Mouse (Mus musculus): ENCODE data around the gene Bbip1. TPM values are rescaled to one million over a fixed set of nuclear protein-coding genes. Genes with fewer than 3 reads are reported as not detected.

The Bbip1 gene
- polyA plus RNA-seq (2012; rRNA removed): 3.3 and 3.8 TPM in 2 replicates

DNA sequence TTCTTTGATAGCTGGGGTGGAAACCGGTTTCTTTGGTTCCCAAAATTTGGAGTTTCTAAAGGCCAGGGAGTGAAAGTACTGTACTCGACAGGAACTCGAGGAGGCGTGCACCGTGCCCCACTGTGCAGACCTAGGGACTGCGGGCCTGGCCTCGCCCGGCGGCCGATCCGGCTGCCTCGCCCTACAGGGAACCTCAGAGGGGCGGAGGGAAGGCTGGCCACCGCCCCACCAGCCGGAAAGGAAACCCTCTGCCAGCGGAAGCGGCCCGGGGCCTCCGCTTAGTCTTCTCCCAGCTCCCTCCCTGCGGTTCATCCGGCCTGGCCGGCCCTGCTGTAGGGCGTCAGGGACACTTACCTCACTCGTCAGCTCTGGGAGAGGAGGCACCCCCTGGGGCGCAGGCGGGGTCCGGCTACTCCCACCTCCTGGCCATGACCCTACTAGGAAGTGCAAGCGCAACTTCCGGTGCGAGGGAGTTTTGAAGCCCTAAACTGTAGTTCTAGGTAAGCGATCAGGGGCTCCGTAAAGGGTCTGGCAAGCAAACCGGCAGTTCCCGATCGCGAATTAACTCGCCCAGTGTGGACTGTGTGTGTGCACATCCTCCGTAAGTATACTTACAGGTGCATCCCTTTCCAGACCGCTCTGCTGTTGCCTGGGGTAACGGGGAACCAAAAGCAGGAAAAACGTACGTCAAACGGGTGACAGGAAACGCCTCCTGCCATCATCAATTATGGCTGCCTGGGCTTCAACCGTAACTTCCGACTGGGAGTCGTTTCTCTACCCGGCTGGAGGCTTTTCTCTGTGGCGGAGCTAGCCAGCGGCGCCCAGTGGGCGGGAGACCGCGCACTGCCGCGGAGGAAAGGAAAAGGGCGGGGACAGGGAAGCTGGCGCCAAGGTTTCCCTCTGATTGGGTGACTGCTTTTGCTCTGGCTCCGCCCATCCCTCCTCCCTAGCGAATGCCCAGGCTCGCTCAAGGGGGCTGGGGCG lies at the start of gene Bbip1, which contains the start of gene Shoc2:
TSS of gene Bbip1 (minus strand) at position 826 of the 984 bp plus-strand sequence.
TSS of gene Shoc2 (plus strand) at position 505 of the 984 bp plus-strand sequence.

DNA sequence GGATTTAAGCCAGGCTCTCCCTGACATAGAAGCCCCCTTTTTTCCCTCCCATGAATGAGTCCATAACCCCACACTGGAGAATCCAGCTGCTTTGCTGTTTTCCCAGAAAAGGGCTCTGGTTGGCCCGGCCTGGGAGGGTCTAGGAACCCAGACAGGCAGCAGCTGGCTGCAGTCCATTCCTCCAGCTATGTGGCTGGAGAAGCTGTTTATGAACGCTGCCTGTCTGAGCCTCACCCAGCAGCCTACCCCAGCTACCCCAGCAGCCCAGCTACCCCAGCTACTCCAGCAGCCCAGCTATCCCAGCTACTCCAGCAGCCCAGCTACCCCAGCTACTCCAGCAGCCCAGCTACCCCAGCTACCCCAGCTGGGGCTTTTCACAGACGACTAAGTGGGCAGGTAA lies 52.4 kb downstream of the Bbip1 start, which contains the start of gene Pdcd4:
TSS of gene Pdcd4 (plus strand) at position 171 of the 400 bp plus-strand sequence.

Other genes starting within 250 kb of the Bbip1 start
- gene Pdcd4, start 52.4 kb downstream of the Bbip1 start, polyA plus RNA-seq (2012; rRNA removed): 6.0 and 6.6 TPM in 2 replicates
- 11.1 and 12.8 TPM in 2 replicates for gene Shoc2, start 321 bp downstream of the Bbip1 start, polyA plus RNA-seq (2012; rRNA removed)
- gene Adra2a, start 99.5 kb upstream of the Bbip1 start, polyA plus RNA-seq (2012; rRNA removed): 7.8 and 8.7 TPM in 2 replicates

All from ovary, adult 2 months (tissue).